9 mouse cellular contexts compared by ENCODE assay signal in genomic region chr1:169919211-169919610, GRCm38 (mm10). TPM values are rescaled to one million over a fixed set of nuclear protein-coding genes. Genes with fewer than 3 reads are reported as not detected.
A peak's percentile ranks its signal among the peaks of the same experiment; 100 is the strongest.
DNase-seq lines count a peak whose midpoint lies in the region; ATAC-seq lines count a peak whose summit lies in the region.
"Had no signal": no experiment of that assay in that cellular context is flagged by ENCODE, and none has a peak within 500 bp of the region (broad histone marks: within the 10 kb centered on the region; RNA-seq: fewer than 3 reads in every experiment).

No protein-coding gene starts in this region.

- H3K4me3 ChIP-seq in forebrain, embryonic 10.5 days: no peak overlapping the region

- H3K27me3 ChIP-seq in forebrain, embryonic 10.5 days (ENCODE audit: poor library complexity, severe bottlenecking): peaks cover 6% of the 10 kb centered on the region

- H3K9me3 ChIP-seq in forebrain, embryonic 10.5 days: no peaks in the 10 kb centered on the region

- no peak overlapping the region for H3K27ac ChIP-seq in forebrain, embryonic 10.5 days
- H3K27ac ChIP-seq: macrophage had no signal

- peak; percentile 84 for DNase-seq in ES-CJ7 (ENCODE audit: low read depth, low spot score)
- DNase-seq in brain, adult 2 months (ENCODE audit: low read depth, low spot score): peak; percentile 76
- peak; percentile 78 for DNase-seq in forebrain, embryonic 10.5 days (ENCODE audit: extremely low spot score, low spot score)
- DNase-seq in heart, postnatal 14 days: peak; percentile 73 to 83
- peak; percentile 57 for DNase-seq in large intestine, adult 2 months (ENCODE audit: low read depth, low spot score)
- DNase-seq in lung, adult 18-20 months: peak; percentile 60 to 68
- peak; percentile 8 to 24 for DNase-seq in thymus, postnatal 36 days

- H3K4me1 ChIP-seq in forebrain, embryonic 10.5 days: 0 out of 2 replicates have a peak, but pooled peaks cover 4% of the 10 kb centered on the region

- ATAC-seq in neutrophil, adult 5-6 weeks (ENCODE audit: extremely low read depth, insufficient number of reproducible peaks, low FRiP score, poor library complexity, severe bottlenecking): peak; percentile 40; the same call in 1 of the 2 replicates

- intact Hi-C loops in heart, postnatal 14 days (cut with DNase I): loop anchor here (2.0 to 5.0 kb wide), 3 partner anchors 172 to 386 kb away; partner anchors contain the start of gene Rgs4

- H3K36me3 ChIP-seq in forebrain, embryonic 10.5 days (replicated peaks): no peaks in the 10 kb centered on the region

- 5% methylated on average over 11 of the region's 11 CpGs for WGBS in forebrain, embryonic 10.5 days
- WGBS in large intestine, adult 2 months: 3% methylated on average over 11 of the region's 11 CpGs

RNA-seq across cellular contexts. Expression of gene Ccdc190, which starts 9.2 kb away (rescaled TPM):
- 0.23 and 0.53 TPM in 2 replicates for polyA plus RNA-seq in forebrain, embryonic 10.5 days (2016; fragmentation: Nextera tagmentation; extraction: Ambion mirVana)
- total RNA-seq in heart, postnatal 14 days (2021): under 1 TPM; 0.29 to 0.36 TPM
- polyA plus RNA-seq in large intestine, adult 2 months (2012; rRNA removed): 0.95 and 1.7 TPM in 2 replicates
- total RNA-seq in neutrophil, adult 5-6 weeks (2017): not detected in 2 replicates
- polyA plus RNA-seq: macrophage had no signal

RNA-seq across cellular contexts. Expression of gene Hsd17b7, which starts 49.8 kb away (rescaled TPM):
- 19.3 and 20.8 TPM in 2 replicates for polyA plus RNA-seq in forebrain, embryonic 10.5 days (2016; fragmentation: Nextera tagmentation; extraction: Ambion mirVana)
- total RNA-seq in heart, postnatal 14 days (2021): 10 to 100 TPM; 16.6 to 17.6 TPM
- 8.5 and 11.6 TPM in 2 replicates for polyA plus RNA-seq in large intestine, adult 2 months (2012; rRNA removed)
- 3.4 and 4.3 TPM in 2 replicates for total RNA-seq in neutrophil, adult 5-6 weeks (2017)

Comparison
In these comparisons a context has a peak if more than half of its experiments do, and no peak if none do; other contexts are left out.
1. DNase-seq: peak in every context shown above with its lines; median percentile 84 in ES-CJ7; 78 in forebrain, embryonic 10.5 days; 78 in heart, postnatal 14 days; 76 in brain, adult 2 months; 64 in lung, adult 18-20 months; 57 in large intestine, adult 2 months; 16 in thymus, postnatal 36 days.